Mouse (Mus musculus) hindbrain, embryonic 11.5 days (tissue): ENCODE measurements at regions not wholly inside any gene's neighbourhood (a gene's known extent, or its start where the extent isn't known, plus 50 kb on each side); places are given as distances from the start of the nearest gene placed in this dataset.

Experiments used
- ATAC-seq: fragments of 200-750 bp; cut with Nextera tagmentation; 2 replicates; pipeline ENCODE4 v1.8.0; 2017; ENCODE audit warnings: mild to moderate bottlenecking, moderate TSS enrichment, moderate library complexity; ENCODE audit not compliant: low FRiP score
- DNase-seq: peaks from one replicate; pipeline ENCODE4 v3.0.0-alpha.2; 2015; ENCODE audit warnings: low spot score
- H3K27ac ChIP-seq: fragments of 300-500 bp; sonication (generic); 2 replicates; pipeline ENCODE4 v1.5.1; 2014; ENCODE audit warnings: mild to moderate bottlenecking, low read depth, low read length
- H3K27me3 ChIP-seq: fragments of 300-500 bp; sonication (generic); 2 replicates; pipeline ENCODE4 v1.6.1; 2014; ENCODE audit warnings: mild to moderate bottlenecking, low read length, moderate library complexity, mixed read lengths; ENCODE audit not compliant: control insufficient read depth, insufficient read depth
- H3K36me3 ChIP-seq: fragments of 300-500 bp; sonication (generic); 2 replicates; pipeline ENCODE4 v1.6.1; 2014; ENCODE audit warnings: mild to moderate bottlenecking, low read length, moderate library complexity, mixed read lengths; ENCODE audit not compliant: control insufficient read depth, insufficient read depth
- H3K4me1 ChIP-seq: fragments of 300-500 bp; sonication (generic); replicated peaks from 2 replicates; pipeline ENCODE4 v1.6.1; 2014; ENCODE audit warnings: low read length, mixed read lengths; ENCODE audit not compliant: control insufficient read depth, insufficient read depth
- H3K4me2 ChIP-seq: fragments of 300-500 bp; sonication (generic); replicated peaks from 2 replicates; pipeline ENCODE4 v1.6.1; 2014; ENCODE audit warnings: mild to moderate bottlenecking, low read depth, low read length
- H3K4me3 ChIP-seq: fragments of 300-500 bp; sonication (generic); 2 replicates; pipeline ENCODE4 v1.5.1; 2014; ENCODE audit warnings: low read depth, low read length
- H3K9ac ChIP-seq: fragments of 300-500 bp; sonication (generic); 2 replicates; pipeline ENCODE4 v1.6.1; 2014; ENCODE audit warnings: low read depth, low read length
- H3K9me3 ChIP-seq: fragments of 300-500 bp; sonication (generic); 2 replicates; pipeline ENCODE4 v1.6.1; 2016; ENCODE audit warnings: low read length; ENCODE audit not compliant: control insufficient read depth
- WGBS: fragments of 180-500 bp; shearing (Covaris S2); extraction: QIAGEN DNeasy Blood & Tissue Kit; methylation state at CpG from one replicate; pipeline ENCODE4 v1.1.7; 2014; 5-methylcytosine and 5-hydroxymethylcytosine counted together

GRCm38 (mm10) chr13:11490766-11491165, 616.0 kb downstream of the Ryr2 start:
- Histone ChIP-seq H3K4me2 (no peak overlapping the region), H3K4me1 (no peaks in the 10 kb centered on the region), H3K27me3 (no peaks in the 10 kb centered on the region), H3K27ac (no peak overlapping the region), H3K4me3 (no peak overlapping the region), H3K36me3 (no peaks in the 10 kb centered on the region), H3K9ac (no peak overlapping the region), H3K9me3 (no peaks in the 10 kb centered on the region)
- ATAC-seq (no peak), DNase-seq (no peak)
- 84% methylated on average over 3 of the region's 3 CpGs for WGBS

- Histone ChIP-seq H3K9me3 (no peaks in the 10 kb centered on the region), H3K4me2 (no peak overlapping the region), H3K9ac (no peak overlapping the region), H3K27me3 (no peaks in the 10 kb centered on the region), H3K4me3 (no peak overlapping the region), H3K27ac (no peak overlapping the region), H3K36me3 (no peaks in the 10 kb centered on the region), H3K4me1 (no peaks in the 10 kb centered on the region)
- no peak for ATAC-seq
- WGBS: 86% methylated on average over 1 of the region's 1 CpGs
- no peak for DNase-seq
These were observed 623.6 kb downstream of the Ryr2 start for GRCm38 (mm10) chr13:11483142-11483541.

GRCm38 (mm10) chr13:11482701-11483100, 624.0 kb downstream of the Ryr2 start:
- ATAC-seq (no peak), DNase-seq (no peak)
- no peaks in the 10 kb centered on the region for H3K4me1 ChIP-seq
- H3K4me2 ChIP-seq: no peak overlapping the region
- WGBS: 62% methylated on average over 3 of the region's 3 CpGs
- no peaks in the 10 kb centered on the region for H3K27me3 ChIP-seq
- no peak overlapping the region for H3K4me3 ChIP-seq
- H3K36me3 ChIP-seq: no peaks in the 10 kb centered on the region
- no peak overlapping the region for H3K9ac ChIP-seq
- H3K9me3 ChIP-seq: no peaks in the 10 kb centered on the region
- H3K27ac ChIP-seq: no peak overlapping the region

GRCm38 (mm10) chr13:11460251-11460650, 646.5 kb downstream of the Ryr2 start:
- no peak for DNase-seq
- Histone ChIP-seq H3K4me3 (no peak overlapping the region), H3K27me3 (no peaks in the 10 kb centered on the region), H3K9me3 (no peaks in the 10 kb centered on the region), H3K36me3 (no peaks in the 10 kb centered on the region), H3K9ac (no peak overlapping the region), H3K4me1 (no peaks in the 10 kb centered on the region), H3K4me2 (no peak overlapping the region), H3K27ac (no peak overlapping the region)
- WGBS: 84% methylated on average over 2 of the region's 2 CpGs
- no peak for ATAC-seq

- no peak overlapping the region for H3K4me2 ChIP-seq
- ATAC-seq: no peak
- DNase-seq: no peak
- H3K27ac ChIP-seq: no peak overlapping the region
- H3K4me3 ChIP-seq: no peak overlapping the region
- no peaks in the 10 kb centered on the region for H3K36me3 ChIP-seq
- H3K4me1 ChIP-seq: no peaks in the 10 kb centered on the region
- no peaks in the 10 kb centered on the region for H3K27me3 ChIP-seq
- 88% methylated on average over 3 of the region's 3 CpGs for WGBS
- H3K9ac ChIP-seq: no peak overlapping the region
- no peaks in the 10 kb centered on the region for H3K9me3 ChIP-seq
These were observed 651.6 kb downstream of the Ryr2 start for GRCm38 (mm10) chr13:11455113-11455512.

GRCm38 (mm10) chr13:11452448-11452847, 654.3 kb downstream of the Ryr2 start:
- Histone ChIP-seq H3K4me1 (no peaks in the 10 kb centered on the region), H3K27me3 (no peaks in the 10 kb centered on the region), H3K9ac (no peak overlapping the region), H3K9me3 (no peaks in the 10 kb centered on the region), H3K36me3 (no peaks in the 10 kb centered on the region), H3K4me3 (no peak overlapping the region), H3K4me2 (no peak overlapping the region), H3K27ac (no peak overlapping the region)
- 84% methylated on average over 2 of the region's 2 CpGs for WGBS
- DNase-seq (no peak), ATAC-seq (no peak)

GRCm38 (mm10) chr13:11432465-11433339, 674.0 kb downstream of the Ryr2 start:
- H3K9me3 ChIP-seq: no peaks in the 10 kb centered on the region
- DNase-seq: no peak
- no peak overlapping the region for H3K4me3 ChIP-seq
- H3K4me2 ChIP-seq: no peak overlapping the region
- H3K4me1 ChIP-seq: no peaks in the 10 kb centered on the region
- H3K27ac ChIP-seq: no peak overlapping the region
- H3K36me3 ChIP-seq: no peaks in the 10 kb centered on the region
- 87% methylated on average over 7 of the region's 7 CpGs for WGBS
- H3K9ac ChIP-seq: no peak overlapping the region
- no peaks in the 10 kb centered on the region for H3K27me3 ChIP-seq
- no peak for ATAC-seq

GRCm38 (mm10) chr13:11426820-11427219, 679.9 kb downstream of the Ryr2 start:
- ATAC-seq: no peak

GRCm38 (mm10) chr13:11392027-11392426, 714.7 kb downstream of the Ryr2 start:
- H3K27me3 ChIP-seq: no peaks in the 10 kb centered on the region
- no peaks in the 10 kb centered on the region for H3K36me3 ChIP-seq
- H3K9me3 ChIP-seq: no peaks in the 10 kb centered on the region
- H3K9ac ChIP-seq: no peak overlapping the region
- no peak for ATAC-seq
- H3K4me1 ChIP-seq: no peaks in the 10 kb centered on the region
- 72% methylated on average over 2 of the region's 2 CpGs for WGBS
- H3K4me3 ChIP-seq: no peak overlapping the region
- no peak for DNase-seq
- H3K4me2 ChIP-seq: no peak overlapping the region
- H3K27ac ChIP-seq: no peak overlapping the region

More at GRCm38 (mm10) chr13:11426820-11427219, 679.9 kb downstream of the Ryr2 start:
- H3K9me3 ChIP-seq: no peaks in the 10 kb centered on the region
- H3K9ac ChIP-seq: no peak overlapping the region
- H3K4me3 ChIP-seq: no peak overlapping the region
- H3K4me2 ChIP-seq: no peak overlapping the region
- no peak overlapping the region for H3K27ac ChIP-seq
- no peak for DNase-seq
- no peaks in the 10 kb centered on the region for H3K36me3 ChIP-seq
- no peaks in the 10 kb centered on the region for H3K4me1 ChIP-seq
- no peaks in the 10 kb centered on the region for H3K27me3 ChIP-seq
